Comparison of ENCODE assay signal across 8 mouse cellular contexts in the genomic region with DNA sequence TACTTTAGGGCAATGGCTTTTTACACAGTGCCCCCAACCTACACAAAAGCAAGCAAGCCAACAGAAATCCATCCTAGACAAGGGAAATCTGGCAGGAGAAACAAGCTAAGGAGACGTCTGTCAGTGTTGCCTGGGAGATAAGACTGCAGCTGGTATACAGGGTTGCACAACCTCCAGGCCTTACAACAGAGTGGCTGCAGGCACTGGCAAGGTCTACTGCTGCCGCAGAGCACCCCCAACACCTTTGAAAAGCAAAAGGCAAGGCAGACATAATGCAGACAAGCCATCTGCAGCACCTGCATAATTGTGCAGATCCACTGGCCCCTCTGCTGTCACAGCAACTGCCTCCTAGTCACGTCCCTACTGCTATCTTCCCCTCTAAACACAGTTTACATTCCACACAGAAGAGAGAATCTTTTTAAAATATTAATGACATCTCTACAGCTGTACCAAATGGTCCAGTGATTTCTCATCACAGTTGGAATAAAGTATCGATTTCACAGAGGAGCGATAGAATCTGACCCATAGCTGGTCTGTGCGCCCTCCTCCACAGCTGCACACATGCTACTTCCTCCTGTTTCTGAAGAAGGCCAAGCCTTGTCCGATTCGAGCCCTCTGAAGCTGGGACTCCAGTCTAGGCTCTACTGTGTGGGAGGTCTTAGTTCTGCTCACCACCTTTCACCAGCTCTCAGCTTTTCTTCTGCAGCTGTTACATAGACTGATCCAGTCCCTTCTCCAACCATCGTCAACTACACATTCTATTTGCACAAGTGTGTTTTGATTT. TPM values are rescaled to one million over a fixed set of nuclear protein-coding genes. Genes with fewer than 3 reads are reported as not detected.
DNase-seq lines count a peak whose midpoint lies in the region; ATAC-seq and TF ChIP-seq lines count a peak whose summit lies in the region.

No protein-coding gene starts in this region.

- TF ChIP-seq CTCF in forebrain, postnatal 0 days (IDR thresholded peaks at IDR 0.05; ENCODE audit: low read depth): no peak
- no peak for TF ChIP-seq CTCF in midbrain, postnatal 0 days (IDR thresholded peaks at IDR 0.05)

- H3K27me3 ChIP-seq in forebrain, postnatal 0 days (ENCODE audit: insufficient read depth, low read length): no peaks in the 10 kb centered on the region
- no peaks in the 10 kb centered on the region for H3K27me3 ChIP-seq in limb, embryonic 12.5 days
- H3K27me3 ChIP-seq in midbrain, postnatal 0 days (ENCODE audit: insufficient read depth, low read length): no peaks in the 10 kb centered on the region

- no peak overlapping the region for H3K4me2 ChIP-seq in forebrain, postnatal 0 days (ENCODE audit: low read depth)
- no peak overlapping the region for H3K4me2 ChIP-seq in limb, embryonic 12.5 days
- peak overlapping the region; percentile 20; the same call in 1 of the 2 replicates for H3K4me2 ChIP-seq in midbrain, postnatal 0 days (ENCODE audit: low read depth, low read length, poor library complexity, severe bottlenecking)

- H3K4me1 ChIP-seq in forebrain, postnatal 0 days (ENCODE audit: insufficient read depth): peaks cover 10% of the 10 kb centered on the region
- H3K4me1 ChIP-seq in limb, embryonic 12.5 days (replicated peaks): peaks cover 16% of the 10 kb centered on the region
- peaks cover 13% of the 10 kb centered on the region for H3K4me1 ChIP-seq in midbrain, postnatal 0 days (ENCODE audit: insufficient read depth, low read length)

- H3K4me3 ChIP-seq in forebrain, postnatal 0 days (ENCODE audit: low read depth, low read length): no peak overlapping the region
- H3K4me3 ChIP-seq in limb, embryonic 12.5 days (replicated peaks): no peak overlapping the region
- no peak overlapping the region for H3K4me3 ChIP-seq in midbrain, postnatal 0 days (ENCODE audit: low read depth, low read length)

- H3K9me3 ChIP-seq in forebrain, postnatal 0 days (ENCODE audit: low read length): no peaks in the 10 kb centered on the region
- H3K9me3 ChIP-seq in limb, embryonic 12.5 days: no peaks in the 10 kb centered on the region
- no peaks in the 10 kb centered on the region for H3K9me3 ChIP-seq in midbrain, postnatal 0 days (ENCODE audit: low read length)

- no peak for DNase-seq in cerebellum, adult 11 months
- DNase-seq in MN1 (ENCODE audit: low spot score): peak; percentile 80
- peak; percentile 49 for DNase-seq in forebrain, postnatal 0 days
- DNase-seq in midbrain, postnatal 0 days (ENCODE audit: low spot score): peak; percentile 63
- DNase-seq in layer of hippocampus, postnatal 25 days (ENCODE audit: extremely low spot score in 1 of 2, low spot score in 1 of 2): no peak
- no peak for DNase-seq in kidney, postnatal 36 days

- WGBS in forebrain, postnatal 0 days: 45% methylated on average over 9 of the region's 9 CpGs
- 56% methylated on average over 9 of the region's 9 CpGs for WGBS in limb, embryonic 12.5 days
- 43% methylated on average over 9 of the region's 9 CpGs for WGBS in midbrain, postnatal 0 days

- ATAC-seq in cerebellum, adult (ENCODE audit: insufficient number of reproducible peaks, low FRiP score, low TSS enrichment): peak; percentile 61
- peak; percentile 92 for ATAC-seq in forebrain, postnatal 0 days
- peak; percentile 80 for ATAC-seq in limb, embryonic 12.5 days (ENCODE audit: insufficient number of reproducible peaks, insufficient read depth, low FRiP score, low TSS enrichment, low read depth)
- ATAC-seq in midbrain, postnatal 0 days (ENCODE audit: low FRiP score): peak; percentile 87

- H3K9ac ChIP-seq in forebrain, postnatal 0 days: no peak overlapping the region
- H3K9ac ChIP-seq in limb, embryonic 12.5 days (replicated peaks): no peak overlapping the region
- 0 out of 2 replicates have a peak overlapping the region, but pooled peaks have one; percentile 8 for H3K9ac ChIP-seq in midbrain, postnatal 0 days (replicated peaks; ENCODE audit: low read length, poor library complexity, severe bottlenecking)

- peak overlapping the region; percentile 35 for H3K27ac ChIP-seq in forebrain, postnatal 0 days (ENCODE audit: low read depth, low read length)
- peak overlapping the region; percentile 62; the same call in 1 of the 2 replicates for H3K27ac ChIP-seq in limb, embryonic 12.5 days
- peak overlapping the region; percentile 62 for H3K27ac ChIP-seq in midbrain, postnatal 0 days (ENCODE audit: low read depth, low read length)

- H3K36me3 ChIP-seq in forebrain, postnatal 0 days (ENCODE audit: insufficient read depth): no peaks in the 10 kb centered on the region
- H3K36me3 ChIP-seq in limb, embryonic 12.5 days: no peaks in the 10 kb centered on the region
- no peaks in the 10 kb centered on the region for H3K36me3 ChIP-seq in midbrain, postnatal 0 days (ENCODE audit: insufficient read depth, low read length)

RNA-seq across cellular contexts. Expression of gene Rnf217, which starts 16.1 kb away (rescaled TPM):
- total RNA-seq in forebrain, postnatal 0 days (2014; rRNA removed): 10.2 and 14.0 TPM in 2 replicates
- 1.5 and 1.8 TPM in 2 replicates for polyA plus RNA-seq in forebrain, postnatal 0 days (2015; fragmentation: Nextera tagmentation; extraction: Ambion mirVana)
- 2.1 and 2.2 TPM in 2 replicates for polyA plus RNA-seq in limb, embryonic 12.5 days (2016; fragmentation: Nextera tagmentation; extraction: Ambion mirVana)
- total RNA-seq in midbrain, postnatal 0 days (2014; rRNA removed): 11.5 and 14.7 TPM in 2 replicates
- 1.6 and 2.0 TPM in 2 replicates for polyA plus RNA-seq in midbrain, postnatal 0 days (2015; fragmentation: Nextera tagmentation; extraction: Ambion mirVana)
- 1 to 10 TPM; 6.5 to 6.9 TPM for total RNA-seq in layer of hippocampus, postnatal 25 days (2021)

Comparison
In these comparisons a context has a peak if more than half of its experiments do, and no peak if none do; other contexts are left out.
1. DNase-seq: peak in MN1 (single experiment), forebrain, postnatal 0 days (single experiment) and midbrain, postnatal 0 days (single experiment); none in cerebellum, adult 11 months (single experiment), layer of hippocampus, postnatal 25 days (0 of 2) and kidney, postnatal 36 days (0 of 2).
2. Peak in every context shown above with its lines, with median percentiles within 50 percentile points of each other: ATAC-seq and H3K27ac ChIP-seq.